Mouse (Mus musculus): ENCODE data around the gene Ino80. TPM values are rescaled to one million over a fixed set of nuclear protein-coding genes. Genes with fewer than 3 reads are reported as not detected.
"Not testable (repeated sequence)": the region's sequence is repeated elsewhere in the genome, so short reads cannot be mapped to it uniquely, and the experiment has no call there.

The Ino80 gene
- total RNA-seq (2021) (10 to 100 TPM; 15.9 to 22.6 TPM), polyA plus RNA-seq (2012; rRNA removed) (6.0 and 6.1 TPM in 2 replicates)
- long read RNA-seq, full-length matches to known transcripts, result 1 of 2 reads
- long read RNA-seq, partial matches to known transcripts, result 1 of 2 reads
- long read RNA-seq, other reads (novel, unspliced or antisense), result 0 of 2 reads

- peak; percentile 99 for DNase-seq
These were observed at the start of gene Ino80 for GRCm38 (mm10) chr2:119477571-119478396. TSS of gene Ino80 (minus strand) at chr2:119477687.

GRCm38 (mm10) chr2:119525422-119525821, 47.9 kb upstream of the Ino80 start:
- no peak for DNase-seq

GRCm38 (mm10) chr2:119523836-119524235, 46.3 kb upstream of the Ino80 start:
- DNase-seq, result peak; percentile 20

GRCm38 (mm10) chr2:119520550-119520949, 43.1 kb upstream of the Ino80 start:
- no peak for DNase-seq

GRCm38 (mm10) chr2:119516811-119517210, 39.3 kb upstream of the Ino80 start:
- no peak for DNase-seq

GRCm38 (mm10) chr2:119514026-119514522, 36.6 kb upstream of the Ino80 start:
- no peak for DNase-seq

- DNase-seq, result no peak
These were observed 34.8 kb upstream of the Ino80 start for GRCm38 (mm10) chr2:119512292-119512691.

GRCm38 (mm10) chr2:119510856-119511255, 33.4 kb upstream of the Ino80 start:
- peak; percentile 21 for DNase-seq

- not testable (repeated sequence) for DNase-seq
These were observed 31.0 kb upstream of the Ino80 start for GRCm38 (mm10) chr2:119508518-119508917.

- no peak for DNase-seq
These were observed 29.6 kb upstream of the Ino80 start for GRCm38 (mm10) chr2:119507108-119507507.

GRCm38 (mm10) chr2:119500965-119501652, 23.6 kb upstream of the Ino80 start:
- DNase-seq, result no peak

GRCm38 (mm10) chr2:119498859-119499258, 21.4 kb upstream of the Ino80 start:
- DNase-seq, result no peak

GRCm38 (mm10) chr2:119496082-119496481, 18.6 kb upstream of the Ino80 start:
- DNase-seq, result no peak

- peak; percentile 72 for DNase-seq
These were observed 14.5 kb upstream of the Ino80 start for GRCm38 (mm10) chr2:119491953-119492352.

GRCm38 (mm10) chr2:119486488-119486887, 9.0 kb upstream of the Ino80 start:
- DNase-seq, result no peak

- no peak for DNase-seq
These were observed 4.8 kb upstream of the Ino80 start for GRCm38 (mm10) chr2:119482307-119482706.

- DNase-seq, result no peak
These were observed 886 bp upstream of the Ino80 start for GRCm38 (mm10) chr2:119478397-119478749.

GRCm38 (mm10) chr2:119476621-119477391, 681 bp downstream of the Ino80 start:
- peak; percentile 89 for DNase-seq

GRCm38 (mm10) chr2:119476166-119476565, 1.3 kb downstream of the Ino80 start:
- no peak for DNase-seq

GRCm38 (mm10) chr2:119463945-119464344, 13.5 kb downstream of the Ino80 start:
- DNase-seq, result no peak

GRCm38 (mm10) chr2:119463114-119463775, 14.2 kb downstream of the Ino80 start:
- DNase-seq, result no peak

GRCm38 (mm10) chr2:119461028-119461427, 16.5 kb downstream of the Ino80 start:
- no peak for DNase-seq

Data from adrenal gland, adult 2 months (tissue).